Mouse (Mus musculus): Measurements from ENCODE around the gene Rnf11.

The Rnf11 gene

GRCm38 (mm10) chr4:109444471-109444870 is 40.1 kb downstream of the Rnf11 start:
- DNase-seq, result no peak

DNA sequence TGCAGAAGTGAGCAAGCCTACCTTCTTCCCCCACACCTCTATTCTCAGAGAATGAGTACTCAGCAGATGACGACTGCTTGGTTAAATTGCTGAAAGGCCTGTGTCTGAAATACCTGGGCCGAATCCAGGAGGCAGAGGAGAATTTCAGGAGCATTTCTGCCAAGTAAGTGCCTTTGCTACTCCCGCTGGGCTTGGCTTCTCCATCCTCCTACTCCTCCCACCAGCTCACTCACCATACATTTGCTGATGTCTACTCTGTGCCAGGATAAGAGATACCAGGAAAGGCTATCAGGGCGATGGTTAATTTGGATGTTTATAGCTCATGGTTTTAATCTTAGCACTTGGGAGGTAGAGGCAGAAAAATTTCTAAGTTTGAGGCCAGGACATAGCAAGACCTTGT is 41.9 kb downstream of the Rnf11 start:
- peak in 1 of 2 experiments; percentile 13 for DNase-seq

DNA sequence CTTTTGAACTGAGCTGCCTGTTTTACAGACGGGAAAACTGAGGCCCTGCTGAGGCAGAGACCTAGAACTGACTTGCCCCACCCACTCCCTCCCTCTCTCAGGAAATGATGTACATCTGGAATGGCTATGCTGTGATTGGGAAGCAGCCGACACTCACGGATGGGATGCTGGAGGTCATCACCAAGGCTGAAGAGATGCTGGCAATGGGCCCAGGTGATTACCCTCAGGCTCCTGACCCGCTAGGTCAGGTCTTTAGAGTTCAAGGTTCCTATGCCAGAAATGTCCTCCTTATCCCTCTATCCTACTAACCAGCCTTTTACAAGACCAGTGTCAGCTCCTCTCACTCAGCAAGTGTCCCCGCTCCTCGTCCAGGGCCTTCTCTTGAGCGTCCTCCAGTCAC is 42.4 kb downstream of the Rnf11 start:
- DNase-seq, result peak; percentile 35 to 65

- peak; percentile 18 to 29 for DNase-seq
Observed at GRCm38 (mm10) chr4:109441000-109441399, 43.5 kb downstream of the Rnf11 start.

GRCm38 (mm10) chr4:109440381-109440780 is 44.1 kb downstream of the Rnf11 start:
- DNase-seq, result no peak

- no peak for DNase-seq
Observed at GRCm38 (mm10) chr4:109439825-109440248, 44.7 kb downstream of the Rnf11 start.

DNA sequence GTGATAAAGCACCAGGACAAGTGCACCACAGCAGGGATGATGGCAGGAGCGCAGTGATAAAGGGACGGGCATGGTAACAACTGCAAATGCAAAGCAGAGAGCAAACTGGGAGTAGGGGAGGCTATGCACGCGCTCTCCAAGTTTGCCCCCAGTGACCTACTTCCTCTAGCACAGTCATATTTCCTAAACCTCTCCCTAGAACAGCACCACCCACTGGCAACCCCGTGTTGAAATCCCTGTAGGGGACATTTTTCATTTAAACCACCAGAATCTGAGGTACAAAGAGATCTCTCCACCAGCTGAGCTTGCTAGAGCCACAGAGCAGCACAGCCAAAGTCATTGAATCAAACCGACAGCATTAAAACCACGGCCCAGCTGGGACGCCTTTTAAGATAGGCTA is 45.4 kb downstream of the Rnf11 start:
- no peak for DNase-seq

GRCm38 (mm10) chr4:109437913-109438878 is 46.3 kb downstream of the Rnf11 start:
- peak; percentile 67 to 85 for DNase-seq

DNA sequence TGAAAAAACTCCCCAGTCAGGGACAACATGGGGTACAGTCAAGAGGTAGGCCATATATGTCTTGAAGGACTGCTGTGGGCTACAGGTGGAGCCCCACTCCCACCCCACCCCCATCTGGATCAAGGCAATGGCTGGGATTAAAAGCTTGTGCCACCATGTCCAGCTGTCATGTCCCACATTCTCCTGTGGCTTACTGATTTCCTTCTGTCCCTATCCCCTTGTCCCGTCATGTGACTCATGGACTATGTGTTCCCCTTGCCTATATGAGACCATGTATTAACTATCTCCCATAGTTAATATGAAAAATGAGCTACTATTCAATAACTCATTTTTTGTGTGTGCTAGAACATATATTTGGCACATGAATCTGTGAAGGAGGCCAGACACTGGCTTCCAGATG is 50.3 kb downstream of the Rnf11 start:
- DNase-seq, result no peak

GRCm38 (mm10) chr4:109433641-109434040 is 50.9 kb downstream of the Rnf11 start:
- peak; percentile 57 to 62 for DNase-seq

- DNase-seq, result no peak
Observed at GRCm38 (mm10) chr4:109432668-109433375, 51.7 kb downstream of the Rnf11 start.

DNA sequence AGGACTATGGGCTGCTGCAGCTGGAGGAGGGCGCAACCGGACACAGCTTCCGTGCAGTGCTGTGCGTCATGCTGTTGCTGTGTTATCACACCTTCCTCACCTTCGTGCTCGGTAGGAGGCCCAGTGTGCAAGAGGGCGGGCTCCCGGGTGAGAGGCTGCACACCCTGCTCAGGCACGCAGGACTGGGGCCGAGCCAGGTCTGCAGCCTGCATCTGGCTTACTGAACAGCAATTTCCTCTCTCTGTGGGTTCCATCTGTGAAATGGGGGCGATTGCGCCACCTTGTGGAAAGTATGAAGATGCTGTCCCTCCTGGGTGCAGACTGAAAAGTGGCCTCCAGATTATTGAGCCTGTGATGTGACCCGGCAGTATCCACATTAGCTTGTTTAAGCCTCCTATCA is 53.7 kb downstream of the Rnf11 start:
- peak; percentile 60 to 79 for DNase-seq

DNA sequence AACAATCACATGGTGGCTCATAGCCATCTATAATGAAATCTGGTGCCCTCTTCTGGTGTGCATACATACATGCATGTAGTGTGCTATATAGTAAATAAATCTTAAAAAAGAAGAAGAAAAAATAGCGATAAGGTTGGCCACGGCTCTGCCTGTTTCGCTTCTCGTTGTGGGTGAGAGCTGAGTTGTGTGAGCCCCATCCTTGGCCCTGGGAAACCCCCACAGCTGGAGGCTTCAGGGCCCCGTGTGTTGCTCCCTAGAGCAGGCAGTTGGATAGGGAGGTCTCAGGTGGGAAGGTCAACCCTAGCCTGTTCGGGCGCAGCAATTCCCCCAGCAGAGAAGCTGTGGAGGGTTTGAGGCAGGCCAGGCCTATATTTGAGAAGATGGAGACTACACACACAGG is 54.3 kb downstream of the Rnf11 start:
- DNase-seq, result no peak

DNA sequence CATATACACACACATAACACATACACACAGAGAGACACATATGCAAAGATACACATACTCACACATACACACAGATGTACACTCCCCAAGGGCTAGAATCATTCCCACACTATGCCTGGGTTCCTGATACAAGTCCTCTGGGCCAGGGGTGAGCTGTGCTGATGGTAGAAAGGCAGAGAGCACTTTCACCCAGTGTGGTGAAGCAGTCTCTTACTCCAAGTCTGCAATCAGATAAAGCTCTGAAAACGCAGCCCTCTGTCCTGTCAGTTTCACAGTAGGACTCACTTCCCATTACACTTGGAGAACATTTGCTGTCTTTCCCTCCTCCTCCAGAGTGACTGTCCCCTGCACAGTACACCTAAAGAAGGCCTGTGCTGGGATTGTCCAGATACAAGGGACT is 57.5 kb downstream of the Rnf11 start:
- DNase-seq, result no peak

- DNase-seq, result no peak
Observed at GRCm38 (mm10) chr4:109423438-109423837, 61.1 kb downstream of the Rnf11 start.

GRCm38 (mm10) chr4:109422436-109422835 is 62.1 kb downstream of the Rnf11 start:
- peak; percentile 74 to 76 for DNase-seq

- DNase-seq, result no peak
Observed at GRCm38 (mm10) chr4:109421608-109422007, 62.9 kb downstream of the Rnf11 start.

- peak in 1 of 2 experiments; percentile 44 for DNase-seq
Observed at GRCm38 (mm10) chr4:109420138-109420795, 64.3 kb downstream of the Rnf11 start.

DNA sequence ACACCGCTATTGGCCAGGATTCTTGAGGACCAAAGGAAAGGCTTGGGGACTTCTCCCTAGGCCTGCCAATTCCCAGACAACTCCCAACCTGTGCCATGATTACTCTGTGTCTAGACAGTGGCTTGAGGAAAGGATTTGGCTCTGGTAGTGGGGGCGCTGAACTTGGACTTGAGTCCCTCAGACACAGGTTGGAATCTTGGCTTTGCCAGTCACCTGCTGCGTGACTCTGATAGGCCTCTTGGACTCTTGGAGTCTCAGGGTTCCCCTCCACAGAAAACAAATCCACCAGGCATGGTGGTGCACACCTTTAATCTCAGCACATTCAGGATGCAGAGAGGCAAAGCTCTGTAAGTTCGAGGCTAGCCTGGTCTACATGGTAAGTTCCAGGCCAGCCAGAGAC is 65.0 kb downstream of the Rnf11 start:
- DNase-seq, result peak; percentile 67 to 74

GRCm38 (mm10) chr4:109419017-109419416 is 65.5 kb downstream of the Rnf11 start:
- DNase-seq, result peak; percentile 67 to 84

DNA sequence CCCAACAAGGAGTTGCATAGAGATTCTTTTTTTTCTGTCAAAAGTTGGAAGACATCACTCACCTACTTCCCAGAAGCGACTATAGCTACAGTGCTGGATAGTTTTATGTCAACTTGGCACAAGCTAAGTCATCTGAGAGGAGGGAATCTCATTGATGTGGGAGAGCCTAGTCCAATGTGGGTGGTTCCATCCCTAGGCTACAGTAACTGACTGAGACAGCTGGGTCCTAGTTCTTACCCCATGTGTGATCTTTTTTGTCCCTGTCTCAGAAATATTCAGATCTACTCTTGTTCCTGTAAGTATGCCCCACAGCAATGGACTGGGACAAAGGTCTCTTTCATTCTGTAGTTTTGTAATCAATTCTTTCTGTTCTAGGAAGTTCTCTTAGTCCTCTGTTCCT is 66.5 kb downstream of the Rnf11 start:
- DNase-seq, result no peak

GRCm38 (mm10) chr4:109412233-109412632 is 72.3 kb downstream of the Rnf11 start:
- no peak for DNase-seq

- no peak for DNase-seq
Observed at GRCm38 (mm10) chr4:109411377-109411967, 73.1 kb downstream of the Rnf11 start.

Data from kidney, postnatal 36 days (tissue).